Mouse (Mus musculus): ENCODE measurements around the gene Ddit4. TPM values are rescaled to one million over a fixed set of nuclear protein-coding genes. Genes with fewer than 3 reads are reported as not detected.

The Ddit4 gene
- total and polyA plus RNA-seq, 3 experiments = 39.5 to 136 (median 50.6) TPM

DNA sequence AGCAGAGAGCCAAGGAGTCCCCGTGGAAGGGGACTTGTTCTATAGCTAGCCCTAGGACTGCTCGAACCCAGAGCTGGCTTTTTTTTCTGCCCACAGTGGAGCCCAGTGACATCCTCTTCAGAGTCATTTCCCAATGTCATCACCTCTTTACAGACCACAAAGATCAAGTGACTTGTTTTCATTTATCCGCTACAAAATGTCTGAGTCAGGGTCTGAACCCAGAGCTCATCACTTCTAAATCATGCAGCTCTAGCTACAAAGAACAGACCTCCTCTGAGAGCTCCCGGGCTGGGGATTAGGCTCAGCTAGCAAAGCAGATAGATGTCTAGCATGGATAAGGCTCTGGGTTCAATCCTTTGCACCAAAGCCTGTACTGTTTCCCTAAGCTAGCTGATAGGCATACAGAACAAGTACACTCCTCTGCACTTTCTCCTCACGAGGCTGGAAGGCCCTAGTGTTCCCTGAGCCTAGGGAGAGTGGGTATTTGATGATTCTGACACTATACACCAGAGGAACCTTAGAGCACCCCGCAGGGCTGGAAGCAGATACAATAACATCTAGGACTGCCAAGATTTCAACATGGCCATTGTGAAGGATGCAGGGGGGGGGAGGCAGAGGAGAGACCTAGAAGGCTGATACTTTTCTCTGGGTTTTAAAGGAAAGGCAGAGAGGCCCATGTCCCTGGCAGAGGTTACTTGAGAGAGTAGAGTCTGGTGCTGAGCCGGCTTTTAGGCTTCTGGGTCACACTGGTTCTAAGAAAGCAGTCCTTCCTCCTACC is 4.1 kb downstream of the Ddit4 start:
- dilution Hi-C loops (cut with MboI; ENCODE audit: extremely low pct_ligation_motif_present, extremely low pct_unique_long_range_greater_than_20kb, low sequenced_read_pairs) = no loop called here
- peaks cover 13 to 38% of the 10 kb centered on the region in 2 experiments for H3K4me1 ChIP-seq (ENCODE audit: control insufficient read depth in 1 of 2, insufficient read depth in 2 of 2)
- in situ Hi-C loops (cut with MboI; ENCODE audit: low pct_ligation_motif_present, low pct_unique_long_range_greater_than_20kb, low sequenced_read_pairs) = loop anchor here (5.0 kb wide), 1 partner anchor 35 kb away; no protein-coding TSS in a partner anchor

DNA sequence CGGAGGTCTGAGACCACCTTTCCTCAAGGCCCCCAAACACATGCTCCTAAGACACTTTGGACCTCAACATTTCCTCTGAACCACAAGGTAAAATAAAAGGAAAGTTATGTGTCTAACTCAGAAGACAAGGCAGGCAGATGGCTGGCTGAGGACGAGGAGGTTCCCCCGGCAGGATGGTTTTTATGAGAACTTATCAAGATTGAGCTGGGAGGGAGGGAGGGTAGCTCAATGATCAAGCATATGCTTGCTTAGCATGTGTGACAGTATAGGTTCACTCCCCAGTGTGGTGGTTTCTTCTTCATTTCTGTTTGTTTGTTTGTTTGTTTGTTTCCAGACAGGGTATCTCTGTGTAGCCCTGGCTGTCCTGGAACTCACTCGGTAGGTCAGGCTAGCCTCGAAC is 5.3 kb downstream of the Ddit4 start:
- dilution Hi-C loops (cut with MboI; ENCODE audit: extremely low pct_ligation_motif_present, extremely low pct_unique_long_range_greater_than_20kb, low sequenced_read_pairs) = no loop called here

More for the DNA sequence above, 4.1 kb downstream of the Ddit4 start:
- Histone ChIP-seq H3K4me3 (replicated peaks in 1 of 3; ENCODE audit: low read depth in 2 of 3, low read length in 2 of 3, poor library complexity in 1 of 3) (no peak overlapping the region), H3K9me3 (replicated peaks; ENCODE audit: low read length) (no peaks in the 10 kb centered on the region), H3K27ac (ENCODE audit: insufficient read depth, low read depth) (peak overlapping the region; percentile 36), H3K27me3 (replicated peaks) (no peaks in the 10 kb centered on the region), H3K36me3 (replicated peaks in 1 of 2; ENCODE audit: control insufficient read depth in 1 of 2, insufficient read depth in 1 of 2, low read length in 1 of 2) (peaks cover 8 to 21% of the 10 kb centered on the region in 2 experiments), H3K4me2 (ENCODE audit: insufficient read depth, low read depth, poor library complexity, severe bottlenecking) (no peak overlapping the region), H3K9ac (ENCODE audit: insufficient read depth, low read depth) (no peak overlapping the region), H3K79me2 (replicated peaks; ENCODE audit: control insufficient read depth, extremely low read depth, insufficient read depth, poor library complexity, severe bottlenecking) (peaks cover 21% of the 10 kb centered on the region)
- TF ChIP-seq MAX (IDR thresholded peaks at IDR 0.05; ENCODE audit: low read length) (no peak), TCF12 (IDR thresholded peaks at IDR 0.05; ENCODE audit: low read depth, low read length) (no peak), ZNF384 (IDR thresholded peaks at IDR 0.05; ENCODE audit: low read depth, low read length) (no peak), BHLHE40 (IDR thresholded peaks at IDR 0.05; ENCODE audit: low read depth, low read length) (no peak), MAFK (IDR thresholded peaks at IDR 0.05; ENCODE audit: insufficient replicate concordance, low read length) (no peak), SMC3 (IDR thresholded peaks at IDR 0.05; ENCODE audit: low read depth, low read length) (no peak)
- DNase-seq (ENCODE audit: extremely low read depth) = no peak

DNA sequence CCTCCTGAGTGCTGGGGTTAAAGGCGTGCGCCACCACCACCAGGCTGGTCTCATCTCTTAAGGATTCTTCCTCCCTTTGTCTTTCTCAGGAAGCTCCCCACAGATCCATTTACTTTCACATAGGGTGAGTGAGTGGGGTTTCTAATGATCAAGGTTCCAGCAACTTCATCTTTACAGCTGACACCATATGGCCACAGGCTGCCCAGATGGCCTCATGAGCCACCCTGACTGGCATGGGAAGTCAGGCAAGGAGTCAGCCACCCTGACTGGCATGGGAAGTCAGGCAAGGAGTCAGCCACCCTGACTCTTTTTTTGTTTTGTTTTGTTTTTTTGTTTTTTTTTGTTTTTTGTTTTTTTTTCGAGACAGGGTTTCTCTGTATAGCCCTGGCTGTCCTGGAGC is 6.2 kb downstream of the Ddit4 start:
- dilution Hi-C loops (cut with MboI; ENCODE audit: extremely low pct_ligation_motif_present, extremely low pct_unique_long_range_greater_than_20kb, low sequenced_read_pairs) (no loop called here), in situ Hi-C loops (cut with MboI; ENCODE audit: low pct_ligation_motif_present, low pct_unique_long_range_greater_than_20kb, low sequenced_read_pairs) (loop anchor here (5.0 kb wide), 1 partner anchor 37 kb away; no protein-coding TSS in a partner anchor)
- Histone ChIP-seq H3K36me3 (replicated peaks in 1 of 2; ENCODE audit: control insufficient read depth in 1 of 2, insufficient read depth in 1 of 2, low read length in 1 of 2) (peaks cover 5 to 16% of the 10 kb centered on the region in 2 experiments), H3K79me2 (replicated peaks; ENCODE audit: control insufficient read depth, extremely low read depth, insufficient read depth, poor library complexity, severe bottlenecking) (peaks cover 13% of the 10 kb centered on the region), H3K9ac (ENCODE audit: insufficient read depth, low read depth) (no peak overlapping the region), H3K4me3 (replicated peaks in 1 of 3; ENCODE audit: low read depth in 2 of 3, low read length in 2 of 3, poor library complexity in 1 of 3) (no peak overlapping the region), H3K27ac (ENCODE audit: insufficient read depth, low read depth) (no peak overlapping the region), H3K4me1 (ENCODE audit: control insufficient read depth in 1 of 2, insufficient read depth in 2 of 2) (peaks cover 15 to 41% of the 10 kb centered on the region in 2 experiments), H3K27me3 (replicated peaks) (no peaks in the 10 kb centered on the region), H3K4me2 (ENCODE audit: insufficient read depth, low read depth, poor library complexity, severe bottlenecking) (no peak overlapping the region), H3K9me3 (replicated peaks; ENCODE audit: low read length) (no peaks in the 10 kb centered on the region)
- no peak for DNase-seq (ENCODE audit: extremely low read depth)
- TF ChIP-seq MYC (IDR thresholded peaks at IDR 0.05; ENCODE audit: low read depth, low read length) (no peak), MEF2A (IDR thresholded peaks at IDR 0.05; ENCODE audit: borderline replicate concordance, low read depth, low read length) (no peak), MAFK (IDR thresholded peaks at IDR 0.05; ENCODE audit: insufficient replicate concordance, low read length) (no peak), ZMIZ1 (IDR thresholded peaks at IDR 0.05; ENCODE audit: low read depth, low read length) (no peak), ETS1 (conservative IDR thresholded peaks at IDR 0.05; ENCODE audit: low read depth, low read length) (no peak), E2F4 (IDR thresholded peaks at IDR 0.05; ENCODE audit: insufficient replicate concordance, low read depth, low read length) (no peak), MXI1 (IDR thresholded peaks at IDR 0.05; ENCODE audit: low read depth, low read length) (no peak), EP300 (IDR thresholded peaks at IDR 0.05; ENCODE audit: low read length) (no peak), MAZ (IDR thresholded peaks at IDR 0.05; ENCODE audit: low read depth, low read length) (no peak), SMC3 (IDR thresholded peaks at IDR 0.05; ENCODE audit: low read depth, low read length) (no peak), TBP (conservative IDR thresholded peaks at IDR 0.05; ENCODE audit: low read depth, low read length) (no peak), JUND (conservative IDR thresholded peaks at IDR 0.05; ENCODE audit: low read depth, low read length) (no peak), SIN3A (IDR thresholded peaks at IDR 0.05; ENCODE audit: low read length) (no peak), ZC3H11A (IDR thresholded peaks at IDR 0.05; ENCODE audit: low read depth, low read length) (no peak)

More for the DNA sequence above, 5.3 kb downstream of the Ddit4 start:
- no peak overlapping the region for H3K4me3 ChIP-seq (replicated peaks in 1 of 3; ENCODE audit: low read depth in 2 of 3, low read length in 2 of 3, poor library complexity in 1 of 3)
- in situ Hi-C loops (cut with MboI; ENCODE audit: low pct_ligation_motif_present, low pct_unique_long_range_greater_than_20kb, low sequenced_read_pairs) = loop anchor here (5.0 kb wide), 1 partner anchor 36 kb away; no protein-coding TSS in a partner anchor
- peaks cover 8 to 21% of the 10 kb centered on the region in 2 experiments for H3K36me3 ChIP-seq (replicated peaks in 1 of 2; ENCODE audit: control insufficient read depth in 1 of 2, insufficient read depth in 1 of 2, low read length in 1 of 2)
- H3K79me2 ChIP-seq (replicated peaks; ENCODE audit: control insufficient read depth, extremely low read depth, insufficient read depth, poor library complexity, severe bottlenecking) = peaks cover 21% of the 10 kb centered on the region
- H3K9me3 ChIP-seq (replicated peaks; ENCODE audit: low read length) = no peaks in the 10 kb centered on the region
- no peak overlapping the region for H3K4me2 ChIP-seq (ENCODE audit: insufficient read depth, low read depth, poor library complexity, severe bottlenecking)
- peaks cover 15 to 41% of the 10 kb centered on the region in 2 experiments for H3K4me1 ChIP-seq (ENCODE audit: control insufficient read depth in 1 of 2, insufficient read depth in 2 of 2)
- H3K27me3 ChIP-seq (replicated peaks) = no peaks in the 10 kb centered on the region
- no peak overlapping the region for H3K9ac ChIP-seq (ENCODE audit: insufficient read depth, low read depth)
- H3K27ac ChIP-seq (ENCODE audit: insufficient read depth, low read depth) = no peak overlapping the region
- no peak for DNase-seq (ENCODE audit: extremely low read depth)
- TF ChIP-seq TCF12 (IDR thresholded peaks at IDR 0.05; ENCODE audit: low read depth, low read length) (no peak), NRF1 (IDR thresholded peaks at IDR 0.05; ENCODE audit: low read depth, low read length) (no peak), BHLHE40 (IDR thresholded peaks at IDR 0.05; ENCODE audit: low read depth, low read length) (no peak), POLR2A (IDR thresholded peaks at IDR 0.05; ENCODE audit: low read depth, low read length) (no peak), UBTF (IDR thresholded peaks at IDR 0.05; ENCODE audit: low read depth, low read length) (no peak), NELFE (IDR thresholded peaks at IDR 0.05; ENCODE audit: low read depth, low read length) (no peak), SMC3 (IDR thresholded peaks at IDR 0.05; ENCODE audit: low read depth, low read length) (no peak), USF2 (conservative IDR thresholded peaks at IDR 0.05; ENCODE audit: low read depth, low read length) (no peak), JUN (IDR thresholded peaks at IDR 0.05; ENCODE audit: insufficient read depth, low read depth, low read length) (no peak)
